Mouse (Mus musculus) midbrain, embryonic 14.5 days (tissue): ENCODE measurements around the gene Galnt14. TPM values are rescaled to one million over a fixed set of nuclear protein-coding genes. Genes with fewer than 3 reads are reported as not detected.

ENCODE experiments used
- ATAC-seq: fragments of 200-750 bp; cut with Nextera tagmentation; 2 replicates; pipeline ENCODE4 v1.8.0; 2017; ENCODE audit warnings: moderate number of reproducible peaks, moderate library complexity; ENCODE audit not compliant: low FRiP score, low TSS enrichment
- DNase-seq: peaks from one replicate; pipeline ENCODE4 v3.0.0-alpha.2; 2015
- H3K27ac ChIP-seq: fragments of 300-500 bp; sonication (generic); replicated peaks from 2 replicates; pipeline ENCODE4 v1.5.1; 2014; ENCODE audit warnings: mild to moderate bottlenecking, low read depth, low read length, moderate library complexity
- H3K27me3 ChIP-seq: fragments of 300-500 bp; sonication (generic); 2 replicates; pipeline ENCODE4 v1.6.1; 2014; ENCODE audit warnings: low read length, control low read depth, mixed read lengths; ENCODE audit not compliant: control insufficient read depth, insufficient read depth
- H3K36me3 ChIP-seq: fragments of 300-500 bp; sonication (generic); 2 replicates; pipeline ENCODE4 v1.6.1; 2014; ENCODE audit warnings: low read length, control low read depth; ENCODE audit not compliant: control insufficient read depth, insufficient read depth
- H3K4me1 ChIP-seq: fragments of 300-500 bp; sonication (generic); 2 replicates; pipeline ENCODE4 v1.6.1; 2014; ENCODE audit warnings: mild to moderate bottlenecking, antibody characterized with exemption, low read length, control low read depth; ENCODE audit not compliant: control insufficient read depth, insufficient read depth
- H3K4me2 ChIP-seq: fragments of 300-500 bp; sonication (generic); 2 replicates; pipeline ENCODE4 v1.6.1; 2014; ENCODE audit warnings: mild to moderate bottlenecking, low read length, moderate library complexity
- H3K4me3 ChIP-seq: fragments of 300-500 bp; sonication (generic); replicated peaks from 2 replicates; pipeline ENCODE4 v1.5.1; 2014; ENCODE audit warnings: low read depth, low read length
- H3K9ac ChIP-seq: fragments of 300-500 bp; sonication (generic); replicated peaks from 2 replicates; pipeline ENCODE4 v1.6.1; 2014; ENCODE audit warnings: mild to moderate bottlenecking, low read length, moderate library complexity
- H3K9me3 ChIP-seq: fragments of 300-500 bp; sonication (generic); 2 replicates; pipeline ENCODE4 v1.6.1; 2016; ENCODE audit warnings: low read length, control low read depth, mixed read lengths; ENCODE audit not compliant: control insufficient read depth
- WGBS: fragments of 180-500 bp; shearing (Covaris S2); extraction: QIAGEN DNeasy Blood & Tissue Kit; methylation state at CpG from one replicate; pipeline ENCODE4 v1.1.7; 2014; 5-methylcytosine and 5-hydroxymethylcytosine counted together
- polyA plus RNA-seq: library from polyadenylated mRNA; unstranded; fragments of >200 nt; fragmentation: Nextera tagmentation; extraction: Ambion mirVana; gene quantifications from 2 replicates; pipeline ENCODE4 v1.2.1, GENCODE M21; 2014

The Galnt14 gene
- polyA plus RNA-seq, 1 experiment from 2014 or later: 18.8 TPM

DNA sequence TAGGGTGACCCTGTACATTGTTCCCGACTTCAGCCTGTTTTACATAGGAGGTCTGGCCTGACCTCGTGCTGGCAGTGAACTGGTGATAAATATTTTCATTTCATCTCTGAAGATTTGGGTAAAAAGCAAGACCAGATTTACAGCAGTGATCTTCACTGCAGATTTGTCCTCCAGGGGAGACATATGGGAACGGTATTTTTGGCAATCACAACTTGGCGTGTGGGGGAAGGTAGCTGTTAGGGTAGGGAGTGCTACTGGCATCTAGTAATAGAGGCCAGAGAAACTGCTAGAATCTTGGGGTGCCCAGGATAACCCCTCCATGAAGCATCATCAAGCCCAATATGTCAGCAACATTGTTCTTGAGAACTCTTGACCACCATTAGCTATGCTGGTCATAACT, 138.3 kb downstream of the Galnt14 start:
- no peak overlapping the region for H3K4me2 ChIP-seq
- no peak for DNase-seq
- H3K27ac ChIP-seq: no peak overlapping the region
- no peaks in the 10 kb centered on the region for H3K4me1 ChIP-seq
- H3K27me3 ChIP-seq: no peaks in the 10 kb centered on the region
- ATAC-seq: no peak
- no peak overlapping the region for H3K9ac ChIP-seq
- 85% methylated on average over 4 of the region's 4 CpGs for WGBS
- H3K4me3 ChIP-seq: no peak overlapping the region
- H3K9me3 ChIP-seq: no peaks in the 10 kb centered on the region
- no peaks in the 10 kb centered on the region for H3K36me3 ChIP-seq

DNA sequence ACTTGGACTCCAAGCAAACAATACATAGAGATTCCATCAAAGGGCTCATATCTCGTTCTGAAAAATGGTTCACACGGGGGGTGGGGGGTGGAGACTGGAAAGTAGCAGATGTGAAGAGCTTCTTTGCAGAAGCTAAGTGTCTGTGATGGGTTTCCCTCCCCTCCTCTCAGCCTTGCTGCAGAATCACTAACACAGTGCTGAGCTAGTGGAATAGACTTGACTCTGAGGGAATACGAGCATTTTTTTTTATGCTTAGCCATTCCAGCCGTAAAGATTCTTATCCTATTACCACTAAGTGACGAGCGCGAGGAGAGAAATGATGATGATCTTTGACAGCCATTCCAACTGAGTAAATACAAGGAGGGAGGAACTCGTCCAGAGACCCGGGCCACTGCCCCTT, 142.0 kb downstream of the Galnt14 start:
- no peaks in the 10 kb centered on the region for H3K36me3 ChIP-seq
- DNase-seq: no peak
- WGBS: 51% methylated on average over 9 of the region's 9 CpGs
- no peak overlapping the region for H3K4me3 ChIP-seq
- H3K27me3 ChIP-seq: no peaks in the 10 kb centered on the region
- no peak overlapping the region for H3K4me2 ChIP-seq
- no peak overlapping the region for H3K27ac ChIP-seq
- no peaks in the 10 kb centered on the region for H3K9me3 ChIP-seq
- H3K4me1 ChIP-seq: no peaks in the 10 kb centered on the region
- ATAC-seq: no peak
- no peak overlapping the region for H3K9ac ChIP-seq

DNA sequence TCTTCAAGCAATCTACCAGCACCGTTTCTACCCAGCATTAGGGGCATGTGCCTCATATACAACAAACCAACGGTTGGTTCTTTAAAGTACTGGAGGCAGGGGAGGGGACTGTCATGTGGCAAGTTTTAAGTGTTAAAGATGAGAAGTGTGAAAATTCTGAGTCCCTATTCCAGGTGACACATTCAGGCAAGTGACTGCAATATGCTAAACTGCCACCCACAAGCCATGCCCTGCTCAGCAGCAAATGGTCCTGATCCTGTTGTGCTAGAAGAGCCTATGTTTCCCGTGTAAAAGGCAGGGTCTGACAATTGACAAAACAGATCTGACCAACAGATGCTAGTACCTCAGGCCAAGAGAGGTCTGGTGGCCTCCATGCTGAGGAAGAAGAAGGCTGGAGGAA, 149.1 kb downstream of the Galnt14 start:
- H3K9me3 ChIP-seq: no peaks in the 10 kb centered on the region
- H3K4me2 ChIP-seq: no peak overlapping the region
- no peak overlapping the region for H3K27ac ChIP-seq
- H3K36me3 ChIP-seq: no peaks in the 10 kb centered on the region
- no peak overlapping the region for H3K9ac ChIP-seq
- H3K4me1 ChIP-seq: no peaks in the 10 kb centered on the region
- ATAC-seq (no peak), DNase-seq (no peak)
- WGBS: 88% methylated on average over 3 of the region's 3 CpGs
- H3K27me3 ChIP-seq: no peaks in the 10 kb centered on the region
- no peak overlapping the region for H3K4me3 ChIP-seq

DNA sequence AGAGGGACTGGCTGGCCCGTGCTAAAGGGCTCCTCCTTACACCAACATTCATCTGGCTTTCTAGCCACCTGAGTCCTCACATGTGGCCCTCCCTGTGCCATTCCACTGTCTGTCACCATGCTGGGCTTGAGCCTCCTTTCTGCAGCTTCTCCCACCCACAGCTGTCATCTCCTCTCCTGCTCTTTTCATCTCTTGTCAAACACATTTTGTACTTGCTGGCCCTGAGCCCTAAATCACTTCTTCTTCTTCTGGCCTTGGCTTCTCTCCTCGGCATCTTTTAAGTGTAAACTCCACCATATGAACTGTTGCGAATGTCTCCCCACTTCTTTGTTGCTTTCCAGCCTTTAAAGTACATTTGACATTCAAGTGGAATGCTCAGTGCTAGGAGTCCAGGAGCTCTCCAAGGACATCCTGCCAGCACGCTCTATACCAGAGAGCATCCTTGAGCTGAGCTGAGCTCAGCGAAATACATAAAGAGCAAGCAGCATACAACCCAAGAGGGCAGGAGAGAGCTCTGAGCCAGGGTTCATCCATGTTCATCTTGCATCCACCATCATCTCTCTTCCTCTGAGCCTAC, 150.0 kb downstream of the Galnt14 start:
- Histone ChIP-seq H3K27ac (no peak overlapping the region), H3K4me2 (no peak overlapping the region), H3K36me3 (no peaks in the 10 kb centered on the region), H3K27me3 (no peaks in the 10 kb centered on the region), H3K9me3 (no peaks in the 10 kb centered on the region), H3K9ac (no peak overlapping the region), H3K4me3 (no peak overlapping the region), H3K4me1 (no peaks in the 10 kb centered on the region)
- ATAC-seq: no peak
- no peak for DNase-seq
- 84% methylated on average over 5 of the region's 5 CpGs for WGBS

DNA sequence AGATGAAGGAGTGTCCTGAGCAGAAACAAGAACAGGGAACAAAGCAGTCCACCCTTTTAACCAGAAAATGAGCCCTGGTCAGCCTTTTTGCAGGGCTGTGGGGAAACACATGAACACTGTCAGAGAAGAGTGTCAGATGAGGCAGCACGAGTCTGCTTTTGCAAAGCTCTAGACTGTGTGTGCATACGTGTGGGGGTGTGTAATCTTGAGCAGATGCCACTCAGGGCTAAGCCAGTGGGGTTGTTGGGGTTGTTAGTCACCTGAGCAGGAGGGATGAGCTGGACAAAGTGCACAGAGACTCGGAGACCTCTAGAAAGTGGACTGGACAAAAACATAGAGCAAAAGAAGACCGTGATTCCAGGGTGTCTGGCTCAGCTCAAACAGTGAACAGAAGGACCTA, 150.8 kb downstream of the Galnt14 start:
- Histone ChIP-seq H3K27ac (no peak overlapping the region), H3K27me3 (no peaks in the 10 kb centered on the region), H3K4me1 (no peaks in the 10 kb centered on the region), H3K9ac (no peak overlapping the region), H3K4me2 (no peak overlapping the region), H3K4me3 (no peak overlapping the region), H3K36me3 (no peaks in the 10 kb centered on the region), H3K9me3 (no peaks in the 10 kb centered on the region)
- ATAC-seq (no peak), DNase-seq (no peak)
- 80% methylated on average over 4 of the region's 4 CpGs for WGBS

DNA sequence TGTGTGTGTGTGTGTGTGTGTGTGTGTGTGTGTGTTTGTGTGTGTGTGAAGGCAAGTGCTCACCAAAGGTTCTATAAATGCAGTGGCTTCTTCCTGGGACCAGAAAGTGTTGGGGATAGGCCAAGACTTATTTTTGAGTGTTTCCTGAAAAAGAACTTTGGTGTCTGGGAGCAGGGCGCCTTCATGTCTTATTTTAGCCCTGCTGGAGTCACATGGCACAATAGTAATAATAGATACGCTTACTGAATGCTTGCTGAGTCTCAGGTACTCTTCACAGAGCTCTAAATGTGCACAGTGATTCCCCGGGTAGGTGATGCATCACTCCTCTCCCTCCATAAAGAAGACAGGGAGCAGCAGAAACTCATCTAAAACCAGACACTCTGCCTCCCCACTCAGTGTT, 153.2 kb downstream of the Galnt14 start:
- no peaks in the 10 kb centered on the region for H3K9me3 ChIP-seq
- H3K27ac ChIP-seq: no peak overlapping the region
- H3K4me2 ChIP-seq: no peak overlapping the region
- WGBS: 87% methylated on average over 3 of the region's 3 CpGs
- H3K36me3 ChIP-seq: no peaks in the 10 kb centered on the region
- H3K27me3 ChIP-seq: no peaks in the 10 kb centered on the region
- DNase-seq: no peak
- no peak overlapping the region for H3K4me3 ChIP-seq
- no peaks in the 10 kb centered on the region for H3K4me1 ChIP-seq
- H3K9ac ChIP-seq: no peak overlapping the region
- no peak for ATAC-seq

DNA sequence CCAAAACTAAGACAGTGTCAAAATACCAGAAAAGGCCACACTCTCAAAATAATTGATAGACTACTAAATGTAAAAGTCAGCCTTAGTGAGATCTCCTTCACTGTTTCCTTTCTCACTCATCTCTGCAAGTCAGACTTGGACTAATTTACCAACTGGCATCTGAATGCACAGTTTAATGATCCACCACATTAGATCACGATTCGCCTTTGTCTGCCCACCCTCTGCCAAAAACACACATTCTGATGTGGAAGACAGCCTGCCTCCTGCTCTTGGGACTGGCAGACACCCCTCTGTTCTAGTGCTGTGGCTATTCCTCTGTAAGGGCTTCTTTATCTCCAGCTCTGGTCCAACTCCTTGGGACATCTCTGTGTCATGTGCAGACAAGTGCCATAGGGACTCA, 153.8 kb downstream of the Galnt14 start:
- Histone ChIP-seq H3K4me3 (no peak overlapping the region), H3K9me3 (no peaks in the 10 kb centered on the region), H3K36me3 (no peaks in the 10 kb centered on the region), H3K27me3 (no peaks in the 10 kb centered on the region), H3K4me2 (no peak overlapping the region), H3K9ac (no peak overlapping the region), H3K27ac (no peak overlapping the region), H3K4me1 (no peaks in the 10 kb centered on the region)
- DNase-seq: no peak
- no peak for ATAC-seq
- 90% methylated on average over 2 of the region's 2 CpGs for WGBS

DNA sequence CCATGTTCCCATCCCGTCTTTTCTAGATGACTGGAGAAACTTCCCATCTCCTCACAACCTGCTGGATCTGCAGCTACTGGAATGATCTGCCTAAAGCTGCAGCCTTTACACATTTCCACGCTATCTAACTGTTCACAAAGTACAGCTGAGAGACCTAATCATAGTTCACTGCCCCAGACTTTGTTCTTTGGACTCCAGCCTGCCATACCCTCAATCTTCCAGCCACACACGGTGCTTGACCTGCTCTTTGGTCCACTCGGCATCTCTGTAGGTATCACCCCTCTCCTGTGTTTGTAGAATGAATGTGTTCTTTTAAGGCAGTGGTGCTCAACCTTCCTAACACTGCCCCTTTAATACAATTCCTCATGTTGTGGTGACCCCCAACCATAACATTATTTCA, 155.6 kb downstream of the Galnt14 start:
- Histone ChIP-seq H3K9ac (no peak overlapping the region), H3K4me2 (no peak overlapping the region), H3K27ac (no peak overlapping the region), H3K9me3 (no peaks in the 10 kb centered on the region), H3K36me3 (no peaks in the 10 kb centered on the region), H3K4me3 (no peak overlapping the region), H3K27me3 (no peaks in the 10 kb centered on the region), H3K4me1 (no peaks in the 10 kb centered on the region)
- no peak for ATAC-seq
- no peak for DNase-seq
- WGBS: 88% methylated on average over 4 of the region's 4 CpGs

DNA sequence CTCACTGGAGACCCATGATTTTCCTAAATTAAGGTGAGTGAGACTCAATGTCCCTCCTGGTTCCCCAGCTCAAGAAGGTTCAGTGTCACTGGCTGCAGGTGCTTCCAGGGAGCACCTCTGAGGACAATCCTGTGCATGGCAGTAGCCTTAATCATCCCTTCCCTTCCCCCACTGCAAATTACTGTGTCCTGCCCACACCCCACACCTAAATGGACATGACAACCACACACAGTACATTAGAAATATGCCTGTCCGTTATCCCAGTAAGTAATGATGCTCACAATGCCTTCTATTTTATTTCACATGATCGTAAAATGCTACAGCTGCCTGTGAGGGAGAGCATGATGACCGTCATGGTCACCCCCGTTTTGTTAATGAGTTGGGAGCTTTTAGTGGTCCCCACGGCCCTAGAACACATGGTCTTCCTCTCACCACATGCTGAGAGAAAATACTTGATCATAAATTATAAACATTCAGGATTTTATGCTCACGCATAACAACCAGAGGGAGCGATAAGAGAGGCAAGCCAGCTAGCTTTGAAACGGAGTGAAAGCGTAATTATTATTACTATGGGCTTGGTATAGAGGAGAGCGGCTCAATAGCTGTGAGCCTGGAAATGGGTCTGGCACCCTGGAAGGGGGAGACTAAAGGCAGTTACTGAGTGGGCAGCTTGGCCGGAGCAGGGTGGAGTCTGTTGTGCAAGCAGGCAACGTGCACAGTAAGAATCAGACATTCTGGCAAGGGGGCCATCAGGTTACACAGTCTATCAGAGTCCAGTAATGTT, 161.3 kb downstream of the Galnt14 start:
- H3K4me3 ChIP-seq: no peak overlapping the region
- no peaks in the 10 kb centered on the region for H3K36me3 ChIP-seq
- no peaks in the 10 kb centered on the region for H3K9me3 ChIP-seq
- no peak overlapping the region for H3K4me2 ChIP-seq
- peak overlapping the region; percentile 52 for H3K27ac ChIP-seq
- WGBS: 55% methylated on average over 12 of the region's 12 CpGs
- ATAC-seq (0 out of 2 replicates have a peak, but pooled peaks have one; percentile 32), DNase-seq (no peak)
- no peak overlapping the region for H3K9ac ChIP-seq
- H3K27me3 ChIP-seq: no peaks in the 10 kb centered on the region
- H3K4me1 ChIP-seq: peaks cover 15% of the 10 kb centered on the region
